Comparison of ENCODE assay signal across 13 mouse cellular contexts in the genomic region with DNA sequence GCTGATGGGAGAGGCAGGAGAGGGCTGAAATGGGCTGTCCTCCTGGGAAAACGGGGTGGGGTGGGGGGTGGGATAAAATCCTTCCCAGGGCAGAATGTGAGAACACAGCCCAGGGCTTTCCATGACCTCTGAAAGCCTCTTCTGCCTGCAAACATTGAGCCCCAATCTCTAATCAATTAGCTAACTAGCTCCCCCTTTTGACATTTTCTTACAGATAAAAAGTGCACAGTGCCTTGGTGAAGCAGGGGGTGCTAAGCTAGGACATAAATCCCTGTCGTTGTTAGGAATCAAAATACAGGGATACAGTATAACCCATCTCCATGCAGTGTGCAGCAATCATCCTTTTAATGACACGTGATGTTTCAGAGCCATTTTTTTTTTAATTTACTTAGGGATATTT.
A peak's percentile ranks its signal among the peaks of the same experiment; 100 is the strongest.
DNase-seq lines count a peak whose midpoint lies in the region; TF ChIP-seq lines count a peak whose summit lies in the region.
"Had no signal": no experiment of that assay in that cellular context is flagged by ENCODE, and none has a peak within 500 bp of the region (broad histone marks: within the 10 kb centered on the region; RNA-seq: fewer than 3 reads in every experiment).

No protein-coding gene starts in this region.

- no peaks in the 10 kb centered on the region for H3K27me3 ChIP-seq in liver, adult 2 months (ENCODE audit: control insufficient read depth, insufficient read depth, low read length)
- H3K27me3 ChIP-seq in limb, embryonic 10.5 days (ENCODE audit: low read depth, poor library complexity, severe bottlenecking), result no peaks in the 10 kb centered on the region
- H3K27me3 ChIP-seq: heart, embryonic 13.5 days; limb, embryonic 12.5 days; neural tube, embryonic 12.5 days had no signal

- H3K9me3 ChIP-seq in limb, embryonic 10.5 days (replicated peaks), result no peaks in the 10 kb centered on the region
- H3K9me3 ChIP-seq: heart, embryonic 13.5 days; limb, embryonic 12.5 days; neural tube, embryonic 12.5 days had no signal

- peak overlapping the region; percentile 83 for H3K27ac ChIP-seq in liver, adult 2 months (replicated peaks; ENCODE audit: insufficient read depth, low read depth, low read length)
- H3K27ac ChIP-seq in limb, embryonic 10.5 days, result 0 out of 2 replicates have a peak overlapping the region, but pooled peaks have one; percentile 40
- H3K27ac ChIP-seq: heart, embryonic 13.5 days; limb, embryonic 12.5 days; neural tube, embryonic 12.5 days had no signal

- WGBS in liver, adult 2 months, result 5% methylated on average over 3 of the region's 3 CpGs
- WGBS in limb, embryonic 10.5 days, result 31% methylated on average over 3 of the region's 3 CpGs

- peaks cover 9% of the 10 kb centered on the region for H3K4me1 ChIP-seq in liver, adult 2 months (ENCODE audit: control insufficient read depth, insufficient read depth, low read length)
- H3K4me1 ChIP-seq in limb, embryonic 10.5 days, result peaks cover 6% of the 10 kb centered on the region; the same call in 1 of the 2 replicates

- H3K9ac ChIP-seq in liver, adult 2 months (ENCODE audit: low read depth, low read length), result no peak overlapping the region; the same call in 1 of the 2 replicates
- H3K9ac ChIP-seq: heart, embryonic 13.5 days; limb, embryonic 12.5 days; neural tube, embryonic 12.5 days had no signal

- DNase-seq in gastrocnemius, adult 18-20 months (ENCODE audit: low spot score), result peak; percentile 4
- no peak for DNase-seq in gastrocnemius, postnatal 4 days (ENCODE audit: low spot score in 2 of 2)
- peak; percentile 89 for DNase-seq in liver, adult 2 months (ENCODE audit: extremely low read depth, low read depth, low spot score)
- DNase-seq in liver, result no peak
- peak; percentile 21 for DNase-seq in brain, adult 2 months (ENCODE audit: low read depth, low spot score)
- DNase-seq in limb, embryonic 10.5 days (ENCODE audit: low spot score), result no peak
- DNase-seq in natural killer cell, adult 2 months (ENCODE audit: low spot score in 2 of 2), result no peak
- no peak for DNase-seq in urinary bladder, postnatal 4 days (ENCODE audit: low spot score in 2 of 2)
- DNase-seq: right cerebral cortex, postnatal 14 days; thymus, postnatal 36 days had no signal

- TF ChIP-seq POLR2A in liver, adult 2 months (IDR thresholded peaks at IDR 0.05; ENCODE audit: extremely low read depth, insufficient read depth, low read length), result no peak

- TF ChIP-seq CTCF in liver, adult 2 months (IDR thresholded peaks at IDR 0.05; ENCODE audit: low read depth, low read length), result peak; percentile 17; the same call in 1 of the 2 replicates

- no peaks in the 10 kb centered on the region for H3K79me2 ChIP-seq in liver, adult 2 months (ENCODE audit: control insufficient read depth, insufficient read depth, low read length)

- H3K4me3 ChIP-seq in liver, adult 2 months (ENCODE audit: insufficient read depth, low read depth, low read length), result no peak overlapping the region
- H3K4me3 ChIP-seq in limb, embryonic 10.5 days, result no peak overlapping the region
- H3K4me3 ChIP-seq: heart, embryonic 13.5 days; limb, embryonic 12.5 days; neural tube, embryonic 12.5 days had no signal

- no peaks in the 10 kb centered on the region for H3K36me3 ChIP-seq in liver, adult 2 months (ENCODE audit: control insufficient read depth, insufficient read depth, low read length)
- no peaks in the 10 kb centered on the region for H3K36me3 ChIP-seq in limb, embryonic 10.5 days
- H3K36me3 ChIP-seq: heart, embryonic 13.5 days; limb, embryonic 12.5 days; neural tube, embryonic 12.5 days had no signal

Comparison
In these comparisons a context has a peak if more than half of its experiments do, and no peak if none do; other contexts are left out.
1. DNase-seq: peak in gastrocnemius, adult 18-20 months (single experiment), liver, adult 2 months (single experiment) and brain, adult 2 months (single experiment); none in gastrocnemius, postnatal 4 days (0 of 2), liver (single experiment), limb, embryonic 10.5 days (single experiment), natural killer cell, adult 2 months (0 of 2) and urinary bladder, postnatal 4 days (0 of 2).